Mouse (Mus musculus) heart, postnatal 0 days (tissue): ENCODE data around the gene Atxn7. TPM values are rescaled to one million over a fixed set of nuclear protein-coding genes. Genes with fewer than 3 reads are reported as not detected.

Experiments used
- ATAC-seq: fragments of 200-750 bp; cut with Nextera tagmentation; 2 replicates; pipeline ENCODE4 v1.8.0; 2017; ENCODE audit warnings: low read depth, moderate number of reproducible peaks, moderate library complexity; ENCODE audit not compliant: insufficient read depth
- DNase-seq: peaks from one replicate; pipeline ENCODE4 v3.0.0-alpha.2; 2016; ENCODE audit warnings: low spot score
- H3K27ac ChIP-seq: fragments of 300-500 bp; sonication (generic); 2 replicates; pipeline ENCODE4 v1.5.1; 2014; ENCODE audit warnings: low read depth, mild to moderate bottlenecking
- H3K27me3 ChIP-seq: fragments of 300-500 bp; sonication (generic); 2 replicates; pipeline ENCODE4 v1.6.1; 2014; ENCODE audit warnings: low read length, mixed read lengths; ENCODE audit not compliant: control insufficient read depth, insufficient read depth
- H3K36me3 ChIP-seq: fragments of 300-500 bp; sonication (generic); replicated peaks from 2 replicates; pipeline ENCODE4 v1.6.1; 2014; ENCODE audit warnings: low read length, mixed read lengths; ENCODE audit not compliant: control insufficient read depth, insufficient read depth
- H3K4me1 ChIP-seq: fragments of 300-500 bp; sonication (generic); 2 replicates; pipeline ENCODE4 v1.6.1; 2014; ENCODE audit warnings: antibody characterized with exemption; ENCODE audit not compliant: control insufficient read depth, insufficient read depth
- H3K4me2 ChIP-seq: fragments of 300-500 bp; sonication (generic); 2 replicates; pipeline ENCODE4 v1.6.1; 2014; ENCODE audit warnings: low read depth, mild to moderate bottlenecking, low read length, moderate library complexity
- H3K4me3 ChIP-seq: fragments of 300-500 bp; sonication (generic); 2 replicates; pipeline ENCODE4 v1.5.1; 2014; ENCODE audit warnings: low read depth, low read length
- H3K9ac ChIP-seq: fragments of 300-500 bp; sonication (generic); replicated peaks from 2 replicates; pipeline ENCODE4 v1.6.1; 2014; ENCODE audit warnings: low read depth, low read length, mixed read lengths
- H3K9me3 ChIP-seq: fragments of 300-500 bp; sonication (generic); replicated peaks from 2 replicates; pipeline ENCODE4 v1.6.1; 2016; ENCODE audit warnings: low read length; ENCODE audit not compliant: control insufficient read depth
- CTCF ChIP-seq: IDR thresholded peaks from 2 replicates; pipeline ENCODE4 v1.5.1; 2016; ENCODE audit warnings: antibody characterized with exemption, control low read depth, low read depth
- EP300 ChIP-seq: IDR thresholded peaks from 2 replicates; pipeline ENCODE4 v1.6.1; 2016; ENCODE audit warnings: antibody characterized with exemption, low read depth
- WGBS: fragments of 180-500 bp; shearing (Covaris S2); extraction: QIAGEN DNeasy Blood & Tissue Kit; methylation state at CpG from one replicate; pipeline ENCODE4 v1.1.7; 2014; 5-methylcytosine and 5-hydroxymethylcytosine counted together
- polyA plus RNA-seq: library from polyadenylated mRNA; unstranded; fragments of >200 nt; fragmentation: Nextera tagmentation; extraction: Ambion mirVana; gene quantifications from 2 replicates; pipeline ENCODE4 v1.2.1, GENCODE M21; 2015
- total RNA-seq: library from RNA; depleted of rRNA; stranded (reverse); fragments of >200 nt; gene quantifications from 2 replicates; pipeline ENCODE4 v1.2.3, GENCODE M21; 2014; ENCODE audit warnings: low replicate concordance

Atxn7 gene
- total and polyA plus RNA-seq, 2 experiments from 2014 or later: 2.1 to 12.4 TPM

DNA sequence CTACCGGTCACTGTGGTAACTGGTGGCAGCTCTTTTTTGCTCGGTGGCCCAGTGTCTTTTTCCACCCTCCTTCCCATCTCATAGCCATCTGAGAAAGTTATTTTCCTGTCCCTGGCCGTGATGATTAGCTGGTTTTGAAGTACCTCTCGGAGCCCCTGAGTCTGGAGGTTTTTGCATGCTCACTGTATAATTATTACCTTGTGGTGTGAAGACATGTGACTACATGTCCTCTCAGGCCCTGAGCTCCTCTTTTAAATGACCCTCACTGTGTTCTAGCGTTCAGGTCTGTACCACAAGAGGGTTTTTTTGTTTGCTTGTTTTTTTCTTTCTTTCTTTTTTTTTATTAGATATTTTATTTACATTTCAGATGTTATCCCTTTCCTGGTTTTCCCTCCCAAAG, 7.2 kb downstream of the Atxn7 start:
- Histone ChIP-seq H3K4me2 (no peak overlapping the region), H3K36me3 (no peaks in the 10 kb centered on the region), H3K9ac (no peak overlapping the region), H3K9me3 (no peaks in the 10 kb centered on the region), H3K4me3 (no peak overlapping the region), H3K4me1 (no peaks in the 10 kb centered on the region), H3K27ac (no peak overlapping the region), H3K27me3 (no peaks in the 10 kb centered on the region)
- TF ChIP-seq EP300: no peak
- no peak for TF ChIP-seq CTCF
- no peak for ATAC-seq
- DNase-seq: no peak
- 85% methylated on average over 5 of the region's 5 CpGs for WGBS

DNA sequence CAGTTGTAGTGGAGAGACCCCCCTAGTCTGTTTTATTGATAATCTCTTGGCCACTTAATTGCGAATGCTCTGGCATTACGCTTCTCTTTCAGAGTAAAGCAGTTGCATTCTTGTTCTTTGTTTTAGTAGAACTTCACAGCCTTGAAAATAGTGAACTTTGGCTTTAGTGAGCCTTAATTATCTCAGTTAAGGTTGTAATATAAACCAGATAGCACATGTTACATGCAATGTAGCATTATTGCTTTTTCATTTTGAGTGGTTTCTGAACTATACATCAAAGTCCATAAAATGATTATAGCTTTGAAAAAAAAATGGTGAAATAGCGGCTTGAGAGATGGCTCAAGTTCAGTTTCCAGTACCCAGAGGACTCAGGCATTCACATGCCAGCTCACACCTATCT, 9.3 kb downstream of the Atxn7 start:
- Histone ChIP-seq H3K4me1 (no peaks in the 10 kb centered on the region), H3K36me3 (no peaks in the 10 kb centered on the region), H3K9ac (no peak overlapping the region), H3K27ac (no peak overlapping the region), H3K4me3 (no peak overlapping the region), H3K27me3 (no peaks in the 10 kb centered on the region), H3K9me3 (no peaks in the 10 kb centered on the region), H3K4me2 (no peak overlapping the region)
- TF ChIP-seq CTCF (no peak), EP300 (no peak)
- 91% methylated on average over 3 of the region's 3 CpGs for WGBS
- DNase-seq: no peak
- no peak for ATAC-seq

DNA sequence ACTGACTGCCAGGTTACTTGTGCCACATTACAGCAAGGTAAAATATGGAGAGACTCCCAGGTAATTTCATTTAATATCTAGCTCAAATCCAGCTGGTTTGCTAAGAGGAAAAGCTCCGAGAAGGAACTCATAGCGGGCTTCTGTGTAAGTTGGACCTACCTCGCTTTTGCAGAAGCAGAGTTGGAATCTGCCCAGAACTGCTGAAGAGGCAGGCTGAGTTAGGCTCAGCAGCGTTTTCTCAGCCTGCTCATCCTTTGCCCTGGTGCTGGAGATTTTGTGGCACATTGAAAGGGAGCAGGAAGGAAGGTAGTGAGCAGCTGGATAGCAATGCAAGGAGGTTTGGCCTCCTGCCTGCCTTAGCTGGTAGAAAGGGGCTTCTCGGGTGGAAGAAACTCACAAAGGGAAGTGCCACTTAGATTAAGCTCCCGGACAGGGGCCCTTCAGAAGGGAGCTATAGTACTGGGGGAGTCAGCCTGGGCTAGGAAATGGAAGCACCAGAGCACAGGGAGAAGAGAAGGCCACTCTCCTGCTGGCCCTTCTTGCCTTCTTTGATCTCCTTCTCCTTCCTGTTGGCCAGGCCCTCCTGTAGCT, 10.5 kb downstream of the Atxn7 start:
- Histone ChIP-seq H3K27ac (no peak overlapping the region), H3K27me3 (no peaks in the 10 kb centered on the region), H3K4me3 (no peak overlapping the region), H3K4me2 (no peak overlapping the region), H3K9ac (no peak overlapping the region), H3K4me1 (no peaks in the 10 kb centered on the region), H3K9me3 (no peaks in the 10 kb centered on the region), H3K36me3 (no peaks in the 10 kb centered on the region)
- no peak for TF ChIP-seq CTCF
- TF ChIP-seq EP300: no peak
- 46% methylated on average over 6 of the region's 6 CpGs for WGBS
- ATAC-seq: no peak
- no peak for DNase-seq

DNA sequence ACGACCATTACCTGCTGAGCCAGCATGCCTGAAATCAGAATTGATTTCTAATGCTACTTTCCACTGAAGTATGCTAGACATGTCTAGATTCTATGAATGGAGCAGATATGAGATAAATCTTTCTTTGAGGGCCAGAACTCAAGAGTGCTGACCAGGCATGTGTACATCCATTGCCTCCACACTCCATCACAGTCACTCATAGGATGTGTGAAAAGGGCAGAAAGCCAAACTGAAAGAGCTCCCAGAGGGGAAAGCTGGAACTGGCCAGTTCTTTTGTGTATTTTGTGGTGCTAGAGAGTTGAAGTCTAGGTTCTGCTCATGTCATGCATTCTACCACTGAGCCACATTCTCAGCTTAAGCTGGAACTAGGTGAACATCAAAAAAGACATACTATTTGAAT, 16.3 kb downstream of the Atxn7 start:
- TF ChIP-seq CTCF: no peak
- no peak for TF ChIP-seq EP300
- Histone ChIP-seq H3K27me3 (no peaks in the 10 kb centered on the region), H3K4me1 (no peaks in the 10 kb centered on the region), H3K9me3 (no peaks in the 10 kb centered on the region), H3K4me3 (no peak overlapping the region), H3K27ac (no peak overlapping the region), H3K9ac (no peak overlapping the region), H3K4me2 (no peak overlapping the region), H3K36me3 (no peaks in the 10 kb centered on the region)
- DNase-seq (no peak), ATAC-seq (no peak)
- 67% methylated on average over 1 of the region's 1 CpGs for WGBS

DNA sequence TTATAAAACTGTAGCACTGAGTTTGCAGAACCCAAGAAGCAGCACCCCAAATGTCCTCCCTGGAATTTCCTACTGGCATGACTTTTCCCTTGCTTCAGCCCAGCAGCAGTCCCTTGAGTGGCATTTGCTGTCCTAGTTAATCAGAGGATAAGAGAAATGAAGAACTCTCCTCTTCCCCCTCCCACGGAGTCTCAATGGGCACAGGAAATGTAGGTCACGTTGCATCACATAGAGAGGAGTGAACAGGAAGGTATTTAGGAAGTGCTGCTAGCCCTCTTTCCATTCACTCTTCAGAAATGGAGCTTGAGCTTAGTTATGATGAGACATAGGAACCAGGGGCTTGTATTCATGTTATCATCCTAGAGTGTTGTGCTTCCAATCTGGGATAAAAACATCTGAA, 20.0 kb downstream of the Atxn7 start:
- TF ChIP-seq EP300 (no peak), CTCF (no peak)
- WGBS: 27% methylated on average over 2 of the region's 2 CpGs
- ATAC-seq (no peak), DNase-seq (no peak)
- H3K27ac ChIP-seq: no peak overlapping the region
- no peaks in the 10 kb centered on the region for H3K36me3 ChIP-seq
- H3K9me3 ChIP-seq: no peaks in the 10 kb centered on the region
- no peak overlapping the region for H3K4me3 ChIP-seq
- H3K4me2 ChIP-seq: no peak overlapping the region
- H3K9ac ChIP-seq: no peak overlapping the region
- H3K27me3 ChIP-seq: no peaks in the 10 kb centered on the region
- H3K4me1 ChIP-seq: no peaks in the 10 kb centered on the region

DNA sequence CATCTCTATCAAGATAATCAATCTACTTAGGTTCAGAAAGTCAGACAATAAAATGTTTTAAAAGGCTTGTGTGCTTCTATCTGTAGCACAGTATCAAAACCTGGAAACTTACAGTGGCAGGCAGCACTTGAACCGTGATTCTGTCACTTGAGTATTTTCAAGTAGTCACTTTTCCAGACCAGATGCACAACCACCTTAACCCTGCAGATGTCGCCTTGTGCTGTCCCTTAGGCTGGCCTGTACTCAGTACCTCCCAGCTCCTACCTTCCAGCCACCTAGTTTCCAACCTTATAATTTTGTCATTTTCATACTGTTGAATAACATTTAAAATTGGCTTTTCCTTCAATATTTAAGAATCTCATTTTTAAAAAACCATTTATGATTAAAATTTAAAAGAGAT, 20.9 kb downstream of the Atxn7 start:
- TF ChIP-seq CTCF: peak; percentile 43
- no peak for TF ChIP-seq EP300
- no peak overlapping the region for H3K4me3 ChIP-seq
- ATAC-seq (no peak), DNase-seq (no peak)
- H3K27ac ChIP-seq: no peak overlapping the region
- no peaks in the 10 kb centered on the region for H3K9me3 ChIP-seq
- no peaks in the 10 kb centered on the region for H3K4me1 ChIP-seq
- H3K4me2 ChIP-seq: no peak overlapping the region
- H3K36me3 ChIP-seq: no peaks in the 10 kb centered on the region
- H3K9ac ChIP-seq: no peak overlapping the region
- WGBS: 46% methylated on average over 2 of the region's 2 CpGs
- no peaks in the 10 kb centered on the region for H3K27me3 ChIP-seq
